20 mouse cellular contexts compared by ENCODE assay signal in the genomic region with DNA sequence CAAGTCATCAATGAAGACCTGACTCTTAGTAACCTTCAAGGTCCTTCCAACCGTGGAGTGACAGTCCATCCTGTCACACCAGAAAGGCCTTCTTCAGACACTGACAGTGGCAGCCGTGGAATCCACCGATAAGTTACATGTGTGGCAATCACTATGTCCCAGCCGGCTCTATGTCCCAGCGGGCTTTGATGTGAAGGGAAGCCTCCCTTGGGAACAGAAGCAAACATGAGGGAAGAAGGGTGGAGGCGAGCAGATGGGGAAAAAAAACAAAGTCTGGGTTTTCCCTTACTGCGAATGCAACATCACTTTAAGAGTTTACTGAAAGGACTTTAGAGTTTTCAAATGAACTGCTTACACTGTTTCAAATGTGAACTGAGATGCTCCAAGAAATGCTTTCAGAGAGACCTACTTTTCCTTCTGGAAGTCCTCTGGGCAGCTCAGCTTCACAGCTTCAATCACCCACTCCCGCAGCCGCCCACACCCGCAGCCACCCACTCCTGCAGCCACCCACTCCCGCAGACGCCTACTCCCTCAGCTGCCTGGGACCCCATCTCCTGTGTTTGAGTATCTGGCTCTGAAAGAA.
DNase-seq lines count a peak whose midpoint lies in the region; ATAC-seq and TF ChIP-seq lines count a peak whose summit lies in the region.
"Had no signal": no experiment of that assay in that cellular context is flagged by ENCODE, and none has a peak within 500 bp of the region (broad histone marks: within the 10 kb centered on the region; RNA-seq: fewer than 3 reads in every experiment).

No protein-coding gene starts in this region.

- no peak overlapping the region for H3K4me2 ChIP-seq in embryonic facial prominence, embryonic 14.5 days (ENCODE audit: low read depth, low read length)
- no peak overlapping the region for H3K4me2 ChIP-seq in lung, postnatal 0 days (replicated peaks; ENCODE audit: low read depth, low read length)
- H3K4me2 ChIP-seq: forebrain, embryonic 12.5 days; heart, embryonic 15.5 days; hindbrain, embryonic 14.5 days; intestine, embryonic 15.5 days had no signal

- H3K27me3 ChIP-seq in embryonic facial prominence, embryonic 14.5 days (replicated peaks; ENCODE audit: control insufficient read depth, insufficient read depth, low read length), result no peaks in the 10 kb centered on the region
- no peaks in the 10 kb centered on the region for H3K27me3 ChIP-seq in embryonic facial prominence, embryonic 10.5 days (replicated peaks; ENCODE audit: low read depth, poor library complexity, severe bottlenecking)
- no peaks in the 10 kb centered on the region for H3K27me3 ChIP-seq in lung, postnatal 0 days (replicated peaks; ENCODE audit: insufficient read depth, low read length)
- H3K27me3 ChIP-seq: forebrain, embryonic 12.5 days; heart, embryonic 15.5 days; intestine, embryonic 15.5 days had no signal

- H3K4me1 ChIP-seq in embryonic facial prominence, embryonic 14.5 days (ENCODE audit: control insufficient read depth, insufficient read depth, low read length), result no peaks in the 10 kb centered on the region
- H3K4me1 ChIP-seq in embryonic facial prominence, embryonic 10.5 days, result peaks cover 14% of the 10 kb centered on the region
- H3K4me1 ChIP-seq in lung, postnatal 0 days (ENCODE audit: insufficient read depth, low read depth, low read length), result 0 out of 2 replicates have a peak, but pooled peaks cover 4% of the 10 kb centered on the region
- H3K4me1 ChIP-seq: forebrain, embryonic 12.5 days; heart, embryonic 10.5 days had no signal

- WGBS in embryonic facial prominence, embryonic 14.5 days, result 51% methylated on average over 12 of the region's 12 CpGs
- 62% methylated on average over 12 of the region's 12 CpGs for WGBS in embryonic facial prominence, embryonic 10.5 days
- 38% methylated on average over 12 of the region's 12 CpGs for WGBS in lung, postnatal 0 days

- H3K27ac ChIP-seq in embryonic facial prominence, embryonic 14.5 days (replicated peaks; ENCODE audit: low read depth, low read length), result no peak overlapping the region
- no peak overlapping the region for H3K27ac ChIP-seq in embryonic facial prominence, embryonic 10.5 days (replicated peaks)
- no peak overlapping the region for H3K27ac ChIP-seq in lung, postnatal 0 days (ENCODE audit: low read length)
- H3K27ac ChIP-seq: forebrain, embryonic 12.5 days; heart, embryonic 10.5 days; heart, embryonic 15.5 days; hindbrain, embryonic 10.5 days; hindbrain, embryonic 14.5 days; intestine, embryonic 15.5 days had no signal

- intact Hi-C loops in heart, postnatal 25 days (cut with DNase I), result no loop called here

- no peak for ATAC-seq in embryonic facial prominence, embryonic 14.5 days (ENCODE audit: low read depth)
- no peak for ATAC-seq in lung, postnatal 0 days
- ATAC-seq: forebrain, embryonic 16.5 days; intestine, embryonic 15.5 days had no signal

- no peak overlapping the region for H3K4me3 ChIP-seq in embryonic facial prominence, embryonic 14.5 days (ENCODE audit: low read depth, low read length)
- no peak overlapping the region for H3K4me3 ChIP-seq in embryonic facial prominence, embryonic 10.5 days
- H3K4me3 ChIP-seq in lung, postnatal 0 days (ENCODE audit: low read depth, low read length), result no peak overlapping the region
- H3K4me3 ChIP-seq: forebrain, embryonic 12.5 days; heart, embryonic 10.5 days; heart, embryonic 15.5 days; hindbrain, embryonic 10.5 days; intestine, embryonic 15.5 days had no signal

- H3K9ac ChIP-seq in embryonic facial prominence, embryonic 14.5 days (ENCODE audit: low read depth, low read length), result no peak overlapping the region
- H3K9ac ChIP-seq in lung, postnatal 0 days (replicated peaks; ENCODE audit: low read depth), result no peak overlapping the region
- H3K9ac ChIP-seq: forebrain, embryonic 12.5 days; heart, embryonic 15.5 days; hindbrain, embryonic 14.5 days; intestine, embryonic 15.5 days had no signal

- no peaks in the 10 kb centered on the region for H3K9me3 ChIP-seq in embryonic facial prominence, embryonic 14.5 days (ENCODE audit: control insufficient read depth, low read length)
- H3K9me3 ChIP-seq in embryonic facial prominence, embryonic 10.5 days, result no peaks in the 10 kb centered on the region
- H3K9me3 ChIP-seq in lung, postnatal 0 days (ENCODE audit: low read length), result no peaks in the 10 kb centered on the region
- H3K9me3 ChIP-seq: forebrain, embryonic 12.5 days; heart, embryonic 10.5 days; heart, embryonic 15.5 days; hindbrain, embryonic 10.5 days; intestine, embryonic 15.5 days had no signal

- DNase-seq in embryonic facial prominence, embryonic 14.5 days (ENCODE audit: low spot score), result peak; percentile 31
- no peak for DNase-seq in embryonic facial prominence, embryonic 10.5 days (ENCODE audit: low spot score)
- peak; percentile 92 for DNase-seq in heart, adult 11 months
- no peak for DNase-seq in heart, postnatal 25 days (ENCODE audit: low spot score)
- peak; percentile 12 for DNase-seq in lung, postnatal 25 days (ENCODE audit: low spot score)
- DNase-seq in lung, postnatal 0 days (ENCODE audit: low spot score), result no peak
- peak; percentile 31 for DNase-seq in testis, postnatal 14 days (ENCODE audit: low spot score)
- no peak for DNase-seq in thymus, postnatal 14 days
- DNase-seq: adrenal gland, postnatal 10 days; cerebellum, adult 11-12 months; cerebellum, adult 9-10 months; cerebellum, postnatal 25 days; gastrocnemius, postnatal 14 days had no signal

- no peak for TF ChIP-seq EP300 in lung, postnatal 0 days (IDR thresholded peaks at IDR 0.05)

- H3K36me3 ChIP-seq in embryonic facial prominence, embryonic 14.5 days (ENCODE audit: control insufficient read depth, insufficient read depth, low read length), result no peaks in the 10 kb centered on the region
- no peaks in the 10 kb centered on the region for H3K36me3 ChIP-seq in embryonic facial prominence, embryonic 10.5 days (replicated peaks)
- no peaks in the 10 kb centered on the region for H3K36me3 ChIP-seq in lung, postnatal 0 days (ENCODE audit: insufficient read depth, low read length)
- H3K36me3 ChIP-seq: forebrain, embryonic 12.5 days; heart, embryonic 10.5 days; heart, embryonic 15.5 days; hindbrain, embryonic 10.5 days; intestine, embryonic 15.5 days had no signal

- TF ChIP-seq CTCF in lung, postnatal 0 days (IDR thresholded peaks at IDR 0.05), result no peak

Comparison
In these comparisons a context has a peak if more than half of its experiments do, and no peak if none do; other contexts are left out.
1. DNase-seq: peak in embryonic facial prominence, embryonic 14.5 days (single experiment), heart, adult 11 months (single experiment), lung, postnatal 25 days (single experiment) and testis, postnatal 14 days (single experiment); none in embryonic facial prominence, embryonic 10.5 days (single experiment), heart, postnatal 25 days (single experiment), lung, postnatal 0 days (single experiment) and thymus, postnatal 14 days (single experiment).